Mouse (Mus musculus): ENCODE measurements around the gene Bmp7. TPM values are rescaled to one million over a fixed set of nuclear protein-coding genes. Genes with fewer than 3 reads are reported as not detected.

The Bmp7 gene
- polyA plus RNA-seq, 1 experiment: 15.4 TPM

DNA sequence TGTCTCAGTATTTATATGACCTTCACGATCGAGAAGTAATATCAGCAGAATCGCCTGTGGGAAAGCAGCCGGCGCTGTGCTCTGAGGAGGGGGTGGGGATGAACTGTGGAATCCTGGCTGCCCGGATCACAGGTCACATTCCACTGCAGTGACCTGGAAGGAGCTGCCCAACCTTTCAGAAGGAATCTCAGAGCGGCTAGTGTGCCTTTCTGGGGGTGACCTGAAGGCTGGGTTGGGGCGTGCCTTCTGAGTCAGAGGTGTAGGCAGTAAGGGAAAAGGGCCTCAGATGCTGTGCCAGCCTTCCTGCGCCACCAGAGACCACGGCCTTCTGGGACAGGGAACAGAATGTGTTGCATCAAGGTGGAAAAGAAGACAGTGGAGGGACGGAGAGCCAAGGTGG lies 25.1 kb upstream of the Bmp7 start:
- Histone ChIP-seq H3K36me3 (ENCODE audit: control insufficient read depth, insufficient read depth, low read length, poor library complexity, severe bottlenecking) (no peaks in the 10 kb centered on the region), H3K4me1 (ENCODE audit: control insufficient read depth, insufficient read depth, low read length) (no peaks in the 10 kb centered on the region), H3K4me3 (ENCODE audit: low read depth, low read length) (no peak overlapping the region), H3K9ac (ENCODE audit: low read depth, poor library complexity, severe bottlenecking) (no peak overlapping the region), H3K27ac (ENCODE audit: insufficient read depth, low read length) (no peak overlapping the region), H3K9me3 (replicated peaks; ENCODE audit: control insufficient read depth, insufficient read depth, low read length, poor library complexity, severe bottlenecking) (no peaks in the 10 kb centered on the region; the same call in 1 of the 2 replicates), H3K27me3 (ENCODE audit: control insufficient read depth, insufficient read depth, low read length, poor library complexity, severe bottlenecking) (no peaks in the 10 kb centered on the region)
- no peak for TF ChIP-seq CTCF (IDR thresholded peaks at IDR 0.05; ENCODE audit: low read depth, low read length)

- Histone ChIP-seq H3K4me3 (ENCODE audit: low read depth, low read length) (no peak overlapping the region), H3K9me3 (replicated peaks; ENCODE audit: control insufficient read depth, insufficient read depth, low read length, poor library complexity, severe bottlenecking) (peaks cover 6% of the 10 kb centered on the region; the same call in 1 of the 2 replicates), H3K9ac (ENCODE audit: low read depth, poor library complexity, severe bottlenecking) (no peak overlapping the region), H3K27ac (ENCODE audit: insufficient read depth, low read length) (no peak overlapping the region), H3K27me3 (ENCODE audit: control insufficient read depth, insufficient read depth, low read length, poor library complexity, severe bottlenecking) (no peaks in the 10 kb centered on the region), H3K4me1 (ENCODE audit: control insufficient read depth, insufficient read depth, low read length) (no peaks in the 10 kb centered on the region), H3K36me3 (ENCODE audit: control insufficient read depth, insufficient read depth, low read length, poor library complexity, severe bottlenecking) (no peaks in the 10 kb centered on the region)
- no peak for TF ChIP-seq CTCF (IDR thresholded peaks at IDR 0.05; ENCODE audit: low read depth, low read length)
- TF ChIP-seq POLR2A (IDR thresholded peaks at IDR 0.05; ENCODE audit: insufficient read depth, low read length): no peak
- no peak for TF ChIP-seq EP300 (IDR thresholded peaks at IDR 0.05; ENCODE audit: insufficient read depth, low read depth, low read length)
Measured at GRCm38 (mm10) chr2:172961211-172961610, 21.1 kb upstream of the Bmp7 start.

DNA sequence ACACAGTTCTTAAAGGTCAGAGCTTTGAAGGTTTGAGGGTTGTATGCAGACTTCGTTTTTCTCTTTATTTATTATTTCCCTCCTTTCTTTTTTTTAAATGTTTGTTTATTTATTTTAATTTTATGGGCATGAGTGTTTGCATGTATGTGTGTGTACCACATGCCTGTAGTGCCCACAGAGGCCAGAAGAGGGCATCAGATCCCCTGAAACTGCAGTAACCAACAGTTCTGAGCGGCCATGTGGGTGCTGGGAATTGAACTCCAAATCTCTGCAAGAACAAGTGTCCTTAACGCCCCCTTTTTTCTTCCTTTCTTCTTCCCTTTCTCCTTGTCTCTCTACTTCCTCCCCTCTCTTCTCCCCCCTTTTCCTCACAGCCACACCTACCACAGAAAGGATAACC lies 20.2 kb upstream of the Bmp7 start:
- TF ChIP-seq POLR2A (IDR thresholded peaks at IDR 0.05; ENCODE audit: insufficient read depth, low read length): no peak
- no peak for TF ChIP-seq EP300 (IDR thresholded peaks at IDR 0.05; ENCODE audit: insufficient read depth, low read depth, low read length)
- TF ChIP-seq CTCF (IDR thresholded peaks at IDR 0.05; ENCODE audit: low read depth, low read length): peak; percentile 32
- Histone ChIP-seq H3K9ac (ENCODE audit: low read depth, poor library complexity, severe bottlenecking) (no peak overlapping the region), H3K4me3 (ENCODE audit: low read depth, low read length) (no peak overlapping the region), H3K27ac (ENCODE audit: insufficient read depth, low read length) (no peak overlapping the region), H3K9me3 (replicated peaks; ENCODE audit: control insufficient read depth, insufficient read depth, low read length, poor library complexity, severe bottlenecking) (peaks cover 10% of the 10 kb centered on the region; the same call in 1 of the 2 replicates), H3K4me1 (ENCODE audit: control insufficient read depth, insufficient read depth, low read length) (no peaks in the 10 kb centered on the region), H3K27me3 (ENCODE audit: control insufficient read depth, insufficient read depth, low read length, poor library complexity, severe bottlenecking) (no peaks in the 10 kb centered on the region), H3K36me3 (ENCODE audit: control insufficient read depth, insufficient read depth, low read length, poor library complexity, severe bottlenecking) (no peaks in the 10 kb centered on the region)

DNA sequence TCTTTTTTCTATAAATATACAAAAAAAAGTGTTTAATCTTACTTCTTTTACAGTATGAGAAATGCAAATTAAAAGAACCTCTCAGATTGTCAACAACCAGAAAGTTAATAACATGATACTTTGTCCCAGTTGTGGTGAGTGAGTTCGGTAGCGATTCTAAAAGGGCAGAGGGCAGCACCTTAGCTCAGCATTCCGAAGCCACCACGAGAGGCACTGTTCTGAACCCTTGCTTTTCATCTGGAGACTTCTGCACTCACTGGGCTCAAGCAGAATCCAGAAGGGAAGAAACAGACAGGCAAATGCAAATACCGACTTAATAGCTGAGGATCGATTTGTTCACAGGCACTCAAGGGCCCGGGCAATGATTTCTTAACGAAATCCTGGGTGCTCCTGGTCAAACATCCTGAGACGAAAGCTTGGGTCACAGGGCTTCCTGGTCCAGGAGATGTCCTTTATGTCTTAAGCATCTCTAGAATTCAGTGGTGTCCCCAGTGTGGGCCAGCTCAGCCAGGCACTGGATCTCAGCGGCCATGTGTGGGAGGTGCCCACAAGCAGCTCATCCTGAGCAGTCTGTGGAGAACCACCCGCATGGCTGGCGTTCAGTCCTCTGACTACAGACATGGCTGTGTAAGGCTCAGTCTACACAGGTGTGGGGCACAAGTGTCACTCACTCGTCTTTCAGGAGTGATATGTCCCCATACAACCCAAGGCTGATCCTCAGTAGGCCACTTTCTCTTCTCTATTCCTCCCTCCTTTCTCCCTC lies 19.1 kb upstream of the Bmp7 start:
- Histone ChIP-seq H3K36me3 (ENCODE audit: control insufficient read depth, insufficient read depth, low read length, poor library complexity, severe bottlenecking) (no peaks in the 10 kb centered on the region), H3K9me3 (replicated peaks; ENCODE audit: control insufficient read depth, insufficient read depth, low read length, poor library complexity, severe bottlenecking) (peaks cover 10% of the 10 kb centered on the region; the same call in 1 of the 2 replicates), H3K27ac (ENCODE audit: insufficient read depth, low read length) (no peak overlapping the region), H3K27me3 (ENCODE audit: control insufficient read depth, insufficient read depth, low read length, poor library complexity, severe bottlenecking) (no peaks in the 10 kb centered on the region), H3K4me3 (ENCODE audit: low read depth, low read length) (no peak overlapping the region), H3K9ac (ENCODE audit: low read depth, poor library complexity, severe bottlenecking) (no peak overlapping the region), H3K4me1 (ENCODE audit: control insufficient read depth, insufficient read depth, low read length) (no peaks in the 10 kb centered on the region)
- peak; percentile 18 for TF ChIP-seq CTCF (IDR thresholded peaks at IDR 0.05; ENCODE audit: low read depth, low read length)
- TF ChIP-seq POLR2A (IDR thresholded peaks at IDR 0.05; ENCODE audit: insufficient read depth, low read length): no peak

DNA sequence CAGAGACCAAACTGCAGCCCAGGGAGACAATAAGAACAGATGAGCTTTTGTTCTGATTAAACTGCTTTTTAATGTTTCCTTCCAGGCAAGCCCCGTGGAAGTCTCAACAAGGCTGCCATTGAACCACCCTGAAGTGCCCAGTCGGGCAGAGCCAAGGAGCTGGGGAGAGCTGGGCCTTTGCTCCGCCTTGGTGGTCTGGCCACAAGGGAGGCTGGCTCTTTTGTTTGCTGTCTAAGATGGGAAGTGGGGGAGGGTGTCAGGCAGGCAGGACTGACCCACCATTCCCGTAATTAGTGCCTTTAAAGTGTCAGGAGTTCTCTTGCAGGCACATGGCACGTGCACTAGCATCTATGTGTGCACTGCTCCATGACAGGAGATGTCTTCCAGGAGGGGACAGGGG lies 18.5 kb upstream of the Bmp7 start:
- no peak overlapping the region for H3K27ac ChIP-seq (ENCODE audit: insufficient read depth, low read length)
- no peaks in the 10 kb centered on the region for H3K36me3 ChIP-seq (ENCODE audit: control insufficient read depth, insufficient read depth, low read length, poor library complexity, severe bottlenecking)
- no peak overlapping the region for H3K9ac ChIP-seq (ENCODE audit: low read depth, poor library complexity, severe bottlenecking)
- no peak overlapping the region for H3K4me3 ChIP-seq (ENCODE audit: low read depth, low read length)
- no peaks in the 10 kb centered on the region for H3K4me1 ChIP-seq (ENCODE audit: control insufficient read depth, insufficient read depth, low read length)
- no peaks in the 10 kb centered on the region for H3K27me3 ChIP-seq (ENCODE audit: control insufficient read depth, insufficient read depth, low read length, poor library complexity, severe bottlenecking)
- H3K9me3 ChIP-seq (replicated peaks; ENCODE audit: control insufficient read depth, insufficient read depth, low read length, poor library complexity, severe bottlenecking): peaks cover 10% of the 10 kb centered on the region; the same call in 1 of the 2 replicates
- TF ChIP-seq POLR2A (IDR thresholded peaks at IDR 0.05; ENCODE audit: insufficient read depth, low read length) (no peak), CTCF (IDR thresholded peaks at IDR 0.05; ENCODE audit: low read depth, low read length) (no peak), EP300 (IDR thresholded peaks at IDR 0.05; ENCODE audit: insufficient read depth, low read depth, low read length) (no peak)

GRCm38 (mm10) chr2:172951976-172952375 lies 11.9 kb upstream of the Bmp7 start:
- Histone ChIP-seq H3K4me1 (ENCODE audit: control insufficient read depth, insufficient read depth, low read length) (no peaks in the 10 kb centered on the region), H3K36me3 (ENCODE audit: control insufficient read depth, insufficient read depth, low read length, poor library complexity, severe bottlenecking) (no peaks in the 10 kb centered on the region), H3K9ac (ENCODE audit: low read depth, poor library complexity, severe bottlenecking) (no peak overlapping the region), H3K27me3 (ENCODE audit: control insufficient read depth, insufficient read depth, low read length, poor library complexity, severe bottlenecking) (no peaks in the 10 kb centered on the region), H3K4me3 (ENCODE audit: low read depth, low read length) (no peak overlapping the region), H3K27ac (ENCODE audit: insufficient read depth, low read length) (no peak overlapping the region), H3K9me3 (replicated peaks; ENCODE audit: control insufficient read depth, insufficient read depth, low read length, poor library complexity, severe bottlenecking) (peaks cover 10% of the 10 kb centered on the region; the same call in 1 of the 2 replicates)
- TF ChIP-seq EP300 (IDR thresholded peaks at IDR 0.05; ENCODE audit: insufficient read depth, low read depth, low read length) (no peak), CTCF (IDR thresholded peaks at IDR 0.05; ENCODE audit: low read depth, low read length) (peak; percentile 8)

Measured in ES-Bruce4 (cell line).